ENCODE assay signal across 30 mouse cellular contexts in genomic region chr5:21113377-21113776, GRCm38 (mm10). TPM values are rescaled to one million over a fixed set of nuclear protein-coding genes. Genes with fewer than 3 reads are reported as not detected.
DNase-seq lines count a peak whose midpoint lies in the region; ATAC-seq and TF ChIP-seq lines count a peak whose summit lies in the region.
"Had no signal": no experiment of that assay in that cellular context is flagged by ENCODE, and none has a peak within 500 bp of the region (broad histone marks: within the 10 kb centered on the region; RNA-seq: fewer than 3 reads in every experiment).

No protein-coding gene starts in this region.

- no peak for TF ChIP-seq EP300 in MEL (IDR thresholded peaks at IDR 0.05; ENCODE audit: low read depth in 1 of 2, low read length in 2 of 2)

- peaks cover under 1 to 2% of the 10 kb centered on the region in 2 experiments; a peak in 2 of 4 replicates for H3K27me3 ChIP-seq in MEL (ENCODE audit: control insufficient read depth in 1 of 2, insufficient read depth in 2 of 2, low read length in 2 of 2)
- H3K27me3 ChIP-seq in midbrain, embryonic 16.5 days (ENCODE audit: control insufficient read depth, insufficient read depth, low read depth, low read length) = no peaks in the 10 kb centered on the region
- H3K27me3 ChIP-seq: embryonic facial prominence, embryonic 13.5 days; forebrain, embryonic 12.5 days; forebrain, embryonic 15.5 days; heart, embryonic 12.5 days; heart, embryonic 15.5 days; Patski had no signal

- ATAC-seq in hematopoietic stem cell, adult 5-6 weeks (replicated peaks in 1 of 2; ENCODE audit: insufficient read depth in 1 of 2, low FRiP score in 2 of 2, low TSS enrichment in 1 of 2, low read depth in 1 of 2, poor library complexity in 2 of 2, severe bottlenecking in 2 of 2) = peak; percentile 80 to 84
- peak; percentile 69; the same call in 1 of the 2 replicates for ATAC-seq in monocyte, adult 5-6 weeks (replicated peaks; ENCODE audit: insufficient number of reproducible peaks, low FRiP score, low TSS enrichment, poor library complexity, severe bottlenecking)
- no peak for ATAC-seq in midbrain, embryonic 16.5 days
- ATAC-seq: forebrain, embryonic 15.5 days; hindbrain, postnatal 0 days; inflammation-experienced regulatory T-cells, adult 6 months; intestine, embryonic 16.5 days; Patski had no signal

- no peak overlapping the region for H3K27ac ChIP-seq in MEL (ENCODE audit: control insufficient read depth, low read depth, low read length)
- H3K27ac ChIP-seq in midbrain, embryonic 16.5 days (ENCODE audit: low read length) = no peak overlapping the region
- H3K27ac ChIP-seq: embryonic facial prominence, embryonic 10.5 days; embryonic facial prominence, embryonic 13.5 days; forebrain, embryonic 12.5 days; forebrain, embryonic 15.5 days; heart, adult 2 months; heart, embryonic 15.5 days; hindbrain, embryonic 14.5 days; hindbrain, postnatal 0 days had no signal

- H3K4me1 ChIP-seq in MEL (ENCODE audit: control insufficient read depth in 1 of 2, insufficient read depth in 2 of 2, low read length in 2 of 2) = peaks cover 0 to 6% of the 10 kb centered on the region in 2 experiments; a peak in 1 of 4 replicates
- H3K4me1 ChIP-seq in midbrain, embryonic 16.5 days (ENCODE audit: control insufficient read depth, insufficient read depth, low read length) = no peaks in the 10 kb centered on the region
- H3K4me1 ChIP-seq: embryonic facial prominence, embryonic 10.5 days; embryonic facial prominence, embryonic 13.5 days; forebrain, embryonic 12.5 days; forebrain, embryonic 15.5 days; heart, embryonic 12.5 days; heart, embryonic 15.5 days had no signal

- TF ChIP-seq CTCF in MEL (IDR thresholded peaks at IDR 0.05 in 2 of 3, conservative IDR thresholded peaks at IDR 0.05 in 1 of 3; ENCODE audit: control insufficient read depth in 1 of 3, insufficient read depth in 1 of 3, low read depth in 2 of 3, low read length in 3 of 3, poor library complexity in 1 of 3, severe bottlenecking in 1 of 3) = no peak

- H3K4me3 ChIP-seq in MEL (ENCODE audit: control insufficient read depth in 1 of 2, insufficient read depth in 1 of 2, low read depth in 2 of 2, low read length in 2 of 2) = no peak overlapping the region
- H3K4me3 ChIP-seq in midbrain, embryonic 16.5 days (ENCODE audit: low read depth, low read length) = no peak overlapping the region
- H3K4me3 ChIP-seq: embryonic facial prominence, embryonic 10.5 days; embryonic facial prominence, embryonic 13.5 days; erythroblast, embryonic 14.5 days; forebrain, embryonic 12.5 days; forebrain, embryonic 15.5 days; heart, adult 2 months; heart, embryonic 12.5 days; heart, embryonic 15.5 days had no signal

- no peaks in the 10 kb centered on the region for H3K9me3 ChIP-seq in MEL (replicated peaks; ENCODE audit: insufficient read depth, low read length)
- H3K9me3 ChIP-seq in midbrain, embryonic 16.5 days (replicated peaks; ENCODE audit: control insufficient read depth, low read length, poor library complexity, severe bottlenecking) = no peaks in the 10 kb centered on the region
- H3K9me3 ChIP-seq: embryonic facial prominence, embryonic 10.5 days; embryonic facial prominence, embryonic 13.5 days; forebrain, embryonic 12.5 days; forebrain, embryonic 15.5 days; heart, embryonic 12.5 days; heart, embryonic 15.5 days had no signal

- H3K36me3 ChIP-seq in MEL (ENCODE audit: control insufficient read depth in 1 of 2, insufficient read depth in 2 of 2, low read length in 2 of 2) = peaks cover 0 to 4% of the 10 kb centered on the region in 2 experiments; a peak in 1 of 4 replicates
- H3K36me3 ChIP-seq in midbrain, embryonic 16.5 days (ENCODE audit: control insufficient read depth, insufficient read depth, low read length) = no peaks in the 10 kb centered on the region
- H3K36me3 ChIP-seq: embryonic facial prominence, embryonic 10.5 days; embryonic facial prominence, embryonic 13.5 days; forebrain, embryonic 12.5 days; forebrain, embryonic 15.5 days; heart, embryonic 12.5 days; heart, embryonic 15.5 days had no signal

- intact Hi-C loops in left cerebral cortex, postnatal 36 days (cut with DNase I) = no loop called here

- no peak overlapping the region for H3K4me2 ChIP-seq in midbrain, embryonic 16.5 days (ENCODE audit: low read length)
- H3K4me2 ChIP-seq: embryonic facial prominence, embryonic 13.5 days; forebrain, embryonic 12.5 days; forebrain, embryonic 15.5 days; heart, embryonic 12.5 days; heart, embryonic 15.5 days; hindbrain, embryonic 14.5 days had no signal

- TF ChIP-seq POLR2A in MEL (IDR thresholded peaks at IDR 0.05; ENCODE audit: control insufficient read depth in 1 of 2, insufficient read depth in 1 of 2, low read depth in 1 of 2, low read length in 2 of 2, poor library complexity in 1 of 2) = no peak

- TF ChIP-seq RAD21 in MEL (IDR thresholded peaks at IDR 0.05; ENCODE audit: low read depth, low read length) = no peak

- H3K79me2 ChIP-seq in MEL (ENCODE audit: control insufficient read depth, insufficient read depth, low read length, poor library complexity) = no peaks in the 10 kb centered on the region

- peak; percentile 47 for DNase-seq in A20 (ENCODE audit: low read depth, low spot score)
- DNase-seq in MEL (ENCODE audit: low read depth, low spot score) = peak; percentile 18
- DNase-seq in layer of hippocampus, postnatal 36 days = no peak
- DNase-seq in left cerebral cortex, postnatal 36 days (ENCODE audit: low spot score in 2 of 2) = no peak
- DNase-seq in cerebellum, adult 9-11 months = no peak
- DNase-seq: adrenal gland, postnatal 10 days; adrenal gland, postnatal 36 days; B cell, adult 2 months; cerebellum, adult 18-20 months; cerebellum, adult 9-10 months; cerebellum, postnatal 25 days; embryo, embryonic 11 days; heart, adult 2 months; heart, postnatal 10 days; heart, postnatal 36 days had no signal

- 90% methylated on average over 2 of the region's 2 CpGs for WGBS in midbrain, embryonic 16.5 days

- H3K9ac ChIP-seq in MEL (ENCODE audit: control insufficient read depth, low read depth, low read length, poor library complexity, severe bottlenecking) = no peak overlapping the region
- no peak overlapping the region for H3K9ac ChIP-seq in midbrain, embryonic 16.5 days (ENCODE audit: low read depth, low read length)
- H3K9ac ChIP-seq: embryonic facial prominence, embryonic 13.5 days; forebrain, embryonic 12.5 days; forebrain, embryonic 15.5 days; heart, embryonic 12.5 days; heart, embryonic 15.5 days; hindbrain, embryonic 14.5 days had no signal

TF ChIP-seq in MEL, 35 proteins besides CTCF, POLR2A, EP300 and RAD21:
- TF ChIP-seq MAFK (IDR thresholded peaks at IDR 0.05; ENCODE audit: borderline replicate concordance, low read depth, low read length) (no peak), ZKSCAN1 (IDR thresholded peaks at IDR 0.05; ENCODE audit: low read depth, low read length) (no peak), ZC3H11A (IDR thresholded peaks at IDR 0.05; ENCODE audit: low read depth, low read length) (no peak), MAZ (IDR thresholded peaks at IDR 0.05; ENCODE audit: low read depth, low read length) (no peak), ETS1 (IDR thresholded peaks at IDR 0.05; ENCODE audit: low read depth, low read length) (no peak), POLR2AphosphoS5 (IDR thresholded peaks at IDR 0.05; ENCODE audit: borderline replicate concordance, low read depth, low read length) (no peak), TBP (IDR thresholded peaks at IDR 0.05; ENCODE audit: low read depth, low read length) (no peak), RCOR1 (IDR thresholded peaks at IDR 0.05; ENCODE audit: low read depth, low read length) (no peak), TCF12 (IDR thresholded peaks at IDR 0.05; ENCODE audit: low read depth, low read length) (no peak), CHD1 (IDR thresholded peaks at IDR 0.05; ENCODE audit: low read depth, low read length) (no peak), E2F4 (IDR thresholded peaks at IDR 0.05; ENCODE audit: borderline replicate concordance, low read depth, low read length) (no peak), GABPA (IDR thresholded peaks at IDR 0.05; ENCODE audit: low read depth, low read length) (no peak), POLR2AphosphoS2 (IDR thresholded peaks at IDR 0.05; ENCODE audit: low read length) (no peak), HCFC1 (IDR thresholded peaks at IDR 0.05; ENCODE audit: low read depth, low read length) (no peak), SMC3 (IDR thresholded peaks at IDR 0.05; ENCODE audit: low read depth, low read length) (no peak), TAL1 (IDR thresholded peaks at IDR 0.05; ENCODE audit: low read length) (no peak), BHLHE40 (IDR thresholded peaks at IDR 0.05; ENCODE audit: borderline replicate concordance, low read depth, low read length) (no peak), CHD2 (IDR thresholded peaks at IDR 0.05; ENCODE audit: low read length) (no peak), NRF1 (IDR thresholded peaks at IDR 0.05; ENCODE audit: insufficient read depth, low read depth, low read length, poor library complexity, severe bottlenecking) (no peak)

RNA-seq across cellular contexts. Expression of gene Ptpn12, which starts 57.7 kb away (rescaled TPM):
- total RNA-seq in MEL (2012; rRNA removed) = 14.8 and 23.2 TPM in 2 replicates
- polyA plus RNA-seq in MEL (2012; ENCODE audit: insufficient read depth in 1 of 2, insufficient read length in 2 of 2, low read depth in 1 of 2, low replicate concordance in 2 of 2, missing spikeins in 1 of 2) = 100 to 1,000 TPM in 1 of 2 experiments, 10 to 100 TPM in 1; 58.2 to 177 TPM
- total RNA-seq in hematopoietic stem cell, adult 5-6 weeks (2017) = 44.0 and 64.5 TPM in 2 replicates
- total RNA-seq in monocyte, adult 5-6 weeks (2017) = 113 to 194 TPM (median 152 TPM) in 3 replicates
- polyA plus RNA-seq in midbrain, embryonic 16.5 days (2015; fragmentation: Nextera tagmentation; extraction: Ambion mirVana) = 22.5 and 23.5 TPM in 2 replicates
- 10 to 100 TPM; 41.3 to 45.4 TPM for total RNA-seq in layer of hippocampus, postnatal 36 days (2021)
- 10 to 100 TPM; 26.9 to 34.7 TPM for total RNA-seq in left cerebral cortex, postnatal 36 days (2021)

Comparison
In these comparisons a context has a peak if more than half of its experiments do, and no peak if none do; other contexts are left out.
1. DNase-seq: peak in A20 (single experiment) and MEL (single experiment); none in layer of hippocampus, postnatal 36 days (0 of 2), left cerebral cortex, postnatal 36 days (0 of 2) and cerebellum, adult 9-11 months (single experiment).